ENCODE assay signal across 9 mouse cellular contexts in the genomic region with DNA sequence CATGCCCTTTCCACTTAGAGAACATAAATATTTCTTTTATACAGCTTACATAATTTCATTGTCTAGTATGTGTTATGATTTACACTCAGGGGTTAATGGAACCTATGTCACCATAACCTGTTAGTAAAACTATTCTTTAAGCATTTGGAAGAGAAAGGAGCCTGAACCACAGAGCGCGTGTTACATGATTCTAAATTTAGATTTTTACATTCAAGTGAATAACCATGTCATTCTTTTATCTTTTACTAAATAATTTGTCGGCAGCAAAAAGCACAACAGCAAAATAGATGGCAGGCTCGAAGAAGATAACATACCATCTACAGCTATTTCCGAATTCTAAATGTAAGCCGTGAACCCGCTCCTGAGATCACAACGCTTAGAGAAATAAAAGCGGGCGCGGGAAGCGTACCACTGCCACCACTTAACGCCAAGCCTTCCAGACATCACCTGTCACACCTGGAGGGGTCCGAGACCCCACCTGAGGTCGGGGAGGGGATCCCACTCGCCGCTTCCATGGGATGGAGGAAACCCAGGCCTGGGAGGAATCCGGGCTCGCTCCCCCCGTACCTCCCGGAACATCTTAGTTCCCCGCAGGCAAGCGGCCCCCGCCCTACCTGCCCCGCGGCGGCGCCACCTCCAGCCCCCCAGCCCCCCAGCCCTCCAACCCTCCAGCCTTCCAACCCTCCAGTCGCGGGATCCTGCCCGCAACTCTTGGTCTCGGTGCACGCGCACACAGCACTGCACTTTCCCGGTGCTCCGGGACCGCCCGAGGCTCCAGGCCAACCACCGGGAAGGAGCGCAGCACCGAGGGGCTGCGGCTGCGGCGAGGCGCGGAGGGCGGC. TPM values are rescaled to one million over a fixed set of nuclear protein-coding genes. Genes with fewer than 3 reads are reported as not detected.
DNase-seq lines count a peak whose midpoint lies in the region; ATAC-seq lines count a peak whose summit lies in the region.
"Had no signal": no experiment of that assay in that cellular context is flagged by ENCODE, and none has a peak within 500 bp of the region (broad histone marks: within the 10 kb centered on the region; RNA-seq: fewer than 3 reads in every experiment).

No protein-coding gene starts in this region.

- no peaks in the 10 kb centered on the region for H3K36me3 ChIP-seq in heart, embryonic 12.5 days
- peaks cover 3% of the 10 kb centered on the region; the same call in 1 of the 2 replicates for H3K36me3 ChIP-seq in heart, embryonic 16.5 days (ENCODE audit: control insufficient read depth, insufficient read depth)
- no peaks in the 10 kb centered on the region for H3K36me3 ChIP-seq in liver, embryonic 16.5 days (ENCODE audit: control insufficient read depth, insufficient read depth)

- no peak for DNase-seq in heart, postnatal 14 days
- DNase-seq in CD4-positive, CD25-positive, alpha-beta regulatory T cell, adult 2 months (ENCODE audit: low read depth, low spot score), result peak; percentile 37
- DNase-seq in R1 (ENCODE audit: low read depth, low spot score), result peak; percentile 61
- peak; percentile 53 for DNase-seq in thymus, postnatal 25 days
- no peak for DNase-seq in adrenal gland, postnatal 10 days

- H3K27ac ChIP-seq in heart, embryonic 12.5 days (ENCODE audit: poor library complexity, severe bottlenecking), result no peak overlapping the region
- peak overlapping the region; percentile 52 for H3K27ac ChIP-seq in heart, embryonic 16.5 days (ENCODE audit: low read length)
- H3K27ac ChIP-seq in liver, embryonic 16.5 days (ENCODE audit: low read length), result no peak overlapping the region

- H3K4me1 ChIP-seq in heart, embryonic 12.5 days (replicated peaks), result peaks cover 4% of the 10 kb centered on the region
- peaks cover 2% of the 10 kb centered on the region; the same call in 1 of the 2 replicates for H3K4me1 ChIP-seq in heart, embryonic 16.5 days (ENCODE audit: control insufficient read depth, insufficient read depth, low read length)
- H3K4me1 ChIP-seq in liver, embryonic 16.5 days (ENCODE audit: control insufficient read depth, low read depth, low read length), result peaks cover 5% of the 10 kb centered on the region

- intact Hi-C loops in heart, postnatal 14 days (cut with DNase I), result loop anchor here (1.0 to 5.0 kb wide), 3 partner anchors 38 to 92 kb away; no protein-coding TSS in a partner anchor

- peak; percentile 17; the same call in 1 of the 2 replicates for ATAC-seq in heart, embryonic 12.5 days (ENCODE audit: insufficient number of reproducible peaks, low FRiP score)
- peak; percentile 41 for ATAC-seq in heart, embryonic 16.5 days (replicated peaks; ENCODE audit: extremely low read depth, insufficient read depth, low FRiP score)
- peak; percentile 27; the same call in 1 of the 2 replicates for ATAC-seq in liver, embryonic 16.5 days (ENCODE audit: low read depth)

- peak overlapping the region; percentile 83 for H3K4me3 ChIP-seq in heart, embryonic 12.5 days
- H3K4me3 ChIP-seq in heart, embryonic 16.5 days (ENCODE audit: low read length), result peak overlapping the region; percentile 86
- peak overlapping the region; percentile 68 for H3K4me3 ChIP-seq in liver, embryonic 16.5 days (ENCODE audit: low read depth, low read length)
- H3K4me3 ChIP-seq: myocyte had no signal

- peaks cover 16% of the 10 kb centered on the region for H3K27me3 ChIP-seq in heart, embryonic 12.5 days (replicated peaks)
- peaks cover 12% of the 10 kb centered on the region for H3K27me3 ChIP-seq in heart, embryonic 16.5 days (ENCODE audit: control insufficient read depth, insufficient read depth, low read length)
- H3K27me3 ChIP-seq in liver, embryonic 16.5 days (ENCODE audit: control insufficient read depth, insufficient read depth, low read depth, low read length), result peaks cover 35% of the 10 kb centered on the region

- peak overlapping the region; percentile 86 for H3K9ac ChIP-seq in heart, embryonic 12.5 days
- H3K9ac ChIP-seq in heart, embryonic 16.5 days (ENCODE audit: low read length), result peak overlapping the region; percentile 92
- H3K9ac ChIP-seq in liver, embryonic 16.5 days (ENCODE audit: low read depth, low read length), result peak overlapping the region; percentile 65

- H3K9me3 ChIP-seq in heart, embryonic 12.5 days (replicated peaks), result 0 out of 2 replicates have a peak, but pooled peaks cover 3% of the 10 kb centered on the region
- no peaks in the 10 kb centered on the region for H3K9me3 ChIP-seq in heart, embryonic 16.5 days (replicated peaks; ENCODE audit: control insufficient read depth, low read length)
- H3K9me3 ChIP-seq in liver, embryonic 16.5 days (replicated peaks; ENCODE audit: control insufficient read depth, low read length), result no peaks in the 10 kb centered on the region

- H3K4me2 ChIP-seq in heart, embryonic 12.5 days, result peak overlapping the region; percentile 100
- H3K4me2 ChIP-seq in heart, embryonic 16.5 days (ENCODE audit: low read depth, low read length), result peak overlapping the region; percentile 99
- peak overlapping the region; percentile 95 for H3K4me2 ChIP-seq in liver, embryonic 16.5 days (ENCODE audit: low read depth, low read length)

- WGBS in heart, embryonic 12.5 days, result 5% methylated on average over 47 of the region's 47 CpGs
- 3% methylated on average over 47 of the region's 47 CpGs for WGBS in heart, embryonic 16.5 days
- 2% methylated on average over 42 of the region's 47 CpGs for WGBS in liver, embryonic 16.5 days (ENCODE audit: insufficient replicate concordance)

RNA-seq across cellular contexts. Expression of gene Mgat4a, which starts 0.6 kb away (rescaled TPM):
- 3.6 and 3.9 TPM in 2 replicates for polyA plus RNA-seq in heart, embryonic 12.5 days (2016; fragmentation: Nextera tagmentation; extraction: Ambion mirVana)
- total RNA-seq in heart, postnatal 14 days (2021), result 10 to 100 TPM; 16.2 to 16.9 TPM
- 5.0 and 5.3 TPM in 2 replicates for polyA plus RNA-seq in heart, embryonic 16.5 days (2015; fragmentation: Nextera tagmentation; extraction: Ambion mirVana)
- 0.86 and 1.1 TPM in 2 replicates for polyA plus RNA-seq in liver, embryonic 16.5 days (2015; fragmentation: Nextera tagmentation; extraction: Ambion mirVana)
- 10 to 100 TPM in 1 of 2 experiments, 1 to 10 TPM in 1; 9.7 to 11.4 TPM for total RNA-seq in adrenal gland, postnatal 10 days (2021)

Comparison
In these comparisons a context has a peak if more than half of its experiments do, and no peak if none do; other contexts are left out.
1. DNase-seq: peak in CD4-positive, CD25-positive, alpha-beta regulatory T cell, adult 2 months (single experiment), R1 (single experiment) and thymus, postnatal 25 days (single experiment); none in heart, postnatal 14 days (0 of 2) and adrenal gland, postnatal 10 days (single experiment).
2. Peak in every context shown above with its lines, with median percentiles within 50 percentile points of each other: ATAC-seq, H3K4me2 ChIP-seq, H3K4me3 ChIP-seq and H3K9ac ChIP-seq.